Mouse (Mus musculus) activated CD4-positive, CD25-positive, alpha-beta regulatory T cell, adult 4 months (primary cell): Measurements from ENCODE around the gene Il17ra. TPM values are rescaled to one million over a fixed set of nuclear protein-coding genes. Genes with fewer than 3 reads are reported as not detected.
A peak's percentile ranks its signal among the peaks of the same experiment; 100 is the strongest.

ENCODE experiments used
- ATAC-seq: one replicate; pipeline ENCODE4 v1.8.0; 2017
- polyA plus RNA-seq, 2 experiments: library from polyadenylated mRNA; unstranded; fragments of 100-300 nt; shearing (Covaris generic); gene quantifications; one replicate each; pipeline ENCODE4 v1.2.1; 2017

Gene Il17ra
- polyA plus RNA-seq, 2 experiments from 2014 or later = 19.0 to 22.5 TPM

DNA sequence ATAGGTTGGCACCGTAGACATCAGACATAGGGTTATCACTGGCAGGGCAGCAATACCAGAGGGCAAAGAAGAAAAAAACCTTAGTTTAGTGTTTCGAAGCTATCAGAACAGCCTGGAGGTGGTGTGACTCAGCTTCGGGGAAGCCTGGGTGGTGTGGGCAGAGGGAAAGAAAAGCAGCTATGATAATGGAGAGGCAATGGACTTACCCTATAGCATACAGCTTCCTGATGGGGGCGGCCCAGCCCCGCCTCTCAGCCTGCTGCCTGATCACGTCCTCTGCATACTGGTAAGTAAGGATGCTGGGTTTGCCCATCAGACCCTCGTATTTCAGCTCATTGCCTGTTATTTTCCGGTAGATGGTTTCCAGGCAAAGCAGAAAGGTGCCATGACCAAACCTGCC lies 47.4 kb downstream of the Il17ra start:
- ATAC-seq = peak; percentile 24

DNA sequence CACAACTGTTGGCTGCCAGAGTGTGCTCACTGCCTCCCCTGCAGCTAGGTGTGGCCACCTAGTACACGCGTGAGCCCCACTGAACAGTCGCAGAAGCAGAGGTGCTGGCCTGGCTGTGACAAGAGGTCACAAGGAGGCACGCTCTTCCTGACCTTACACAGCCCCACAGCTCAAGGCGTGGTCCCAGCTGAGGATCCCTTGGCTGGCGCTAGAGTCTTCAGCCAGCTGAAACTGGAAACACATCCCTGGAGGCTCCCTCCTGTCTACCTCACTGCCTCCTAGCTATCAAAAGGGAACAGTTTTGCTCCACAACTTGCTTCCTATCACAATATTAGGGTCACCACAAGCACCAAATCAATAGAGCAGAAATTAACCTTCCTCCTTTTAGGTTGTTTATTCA lies 48.2 kb downstream of the Il17ra start:
- ATAC-seq = no peak

DNA sequence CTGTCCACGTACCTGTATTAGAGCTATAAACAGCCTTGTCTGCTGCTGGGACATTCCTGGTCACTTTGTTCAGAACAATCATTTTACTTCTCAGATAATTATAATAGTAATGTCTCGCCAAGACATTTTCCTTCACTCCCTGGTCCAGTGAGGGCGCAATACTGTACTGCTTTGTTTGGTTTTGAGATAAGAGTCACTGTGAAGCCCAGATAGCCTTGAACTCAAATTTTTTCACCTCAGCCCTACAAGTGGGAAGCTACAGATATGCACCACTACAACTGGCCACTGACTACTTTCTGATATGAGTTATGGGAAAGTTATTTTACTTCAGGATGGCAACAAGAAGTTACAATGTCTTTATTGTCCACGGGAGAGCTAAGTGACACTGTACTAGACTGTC lies 53.4 kb downstream of the Il17ra start:
- no peak for ATAC-seq

DNA sequence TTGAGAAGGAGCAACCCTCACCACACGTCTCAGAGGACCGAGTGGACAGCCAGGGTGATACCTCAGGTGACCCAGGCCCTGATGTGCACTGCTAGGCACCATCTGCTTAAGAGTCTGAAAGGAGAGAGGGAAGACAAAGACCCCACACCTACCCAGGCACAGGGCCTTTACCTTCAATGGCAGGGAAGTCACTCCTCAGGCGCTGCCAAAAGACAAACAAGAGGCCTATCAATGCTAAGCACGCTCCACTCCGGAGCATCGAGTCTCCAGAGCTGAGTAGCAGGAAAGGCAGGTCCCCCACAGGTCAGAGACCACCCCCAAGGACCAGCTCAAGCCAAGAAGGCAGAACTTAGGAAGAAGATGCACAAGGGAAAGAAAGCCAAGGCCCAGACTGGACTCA lies 53.8 kb downstream of the Il17ra start:
- no peak for ATAC-seq

DNA sequence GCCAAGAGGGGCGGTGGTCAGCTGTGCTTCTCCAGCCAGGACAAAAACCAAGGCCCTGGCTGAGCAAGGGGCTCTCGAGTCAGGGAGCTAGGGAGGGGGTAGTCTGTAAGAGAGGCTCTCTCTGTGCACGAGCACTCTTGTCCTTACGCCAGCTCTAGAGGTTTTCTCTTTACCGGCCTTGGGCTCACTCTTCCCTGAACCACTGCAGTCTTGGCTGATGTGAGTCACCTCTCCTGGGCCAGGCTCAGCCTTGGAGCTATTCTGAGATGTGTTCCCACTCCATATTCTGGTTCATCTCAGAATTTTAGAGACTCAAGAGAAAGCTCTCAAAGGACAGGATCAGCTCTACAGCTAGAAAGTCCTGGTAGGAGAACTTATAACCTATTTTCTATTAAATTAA lies 54.3 kb downstream of the Il17ra start:
- no peak for ATAC-seq

DNA sequence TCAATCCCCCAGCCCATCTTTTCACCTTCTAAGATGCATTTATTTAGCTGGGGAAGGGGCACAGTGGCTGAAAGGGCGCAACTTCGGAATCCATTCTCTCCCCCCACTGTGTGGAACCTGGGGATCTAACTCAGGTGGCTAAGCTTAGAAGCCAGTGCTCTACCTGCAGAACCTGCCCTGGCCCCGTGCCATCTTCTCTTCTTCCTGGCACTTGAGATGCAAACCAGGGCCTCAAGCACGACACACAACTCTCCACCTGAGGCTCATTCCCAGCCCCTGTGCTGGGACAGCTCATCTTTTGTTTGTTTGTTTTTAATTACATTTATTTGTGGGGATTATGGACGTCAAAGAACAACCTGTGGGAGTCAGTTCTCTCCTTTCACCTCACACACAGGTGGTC lies 56.6 kb downstream of the Il17ra start:
- ATAC-seq = no peak

DNA sequence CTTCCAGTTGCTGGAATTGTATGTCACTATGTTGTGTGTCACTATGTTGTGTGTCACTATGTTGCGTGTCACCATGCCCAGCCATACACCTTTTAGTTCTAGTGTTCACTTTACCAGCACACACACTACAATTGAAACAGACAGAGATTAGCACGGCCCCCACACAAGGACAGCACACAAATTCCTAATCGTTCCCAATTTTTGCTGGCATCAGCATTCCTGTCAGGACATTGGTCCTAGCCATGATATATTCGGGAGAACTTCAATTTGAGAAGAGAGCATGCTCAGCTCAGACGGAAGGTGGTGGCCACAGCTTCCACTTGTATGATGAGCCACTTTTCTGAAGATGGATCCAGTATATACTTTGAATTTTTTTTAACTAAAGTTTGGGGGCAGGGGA lies 61.7 kb downstream of the Il17ra start:
- no peak for ATAC-seq

DNA sequence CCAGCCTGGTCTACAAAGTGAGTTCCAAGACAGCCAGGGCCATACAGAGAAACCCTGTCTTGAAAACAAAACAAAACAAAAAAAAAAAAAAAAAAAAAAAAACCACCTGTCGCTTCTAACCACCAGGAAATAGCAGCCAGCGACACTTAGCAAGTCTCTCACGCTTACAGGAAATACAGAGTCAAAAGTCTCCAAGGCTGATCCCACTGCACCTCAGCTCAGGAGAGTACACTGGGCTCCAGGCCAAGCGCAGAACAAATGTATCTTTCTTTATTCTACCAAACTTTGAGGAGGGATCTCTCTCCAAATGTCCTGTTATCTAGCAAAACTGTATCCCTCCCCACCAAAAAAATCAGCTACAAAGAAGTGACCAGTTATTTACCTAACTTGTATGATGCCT lies 66.1 kb downstream of the Il17ra start:
- ATAC-seq = peak; percentile 58

DNA sequence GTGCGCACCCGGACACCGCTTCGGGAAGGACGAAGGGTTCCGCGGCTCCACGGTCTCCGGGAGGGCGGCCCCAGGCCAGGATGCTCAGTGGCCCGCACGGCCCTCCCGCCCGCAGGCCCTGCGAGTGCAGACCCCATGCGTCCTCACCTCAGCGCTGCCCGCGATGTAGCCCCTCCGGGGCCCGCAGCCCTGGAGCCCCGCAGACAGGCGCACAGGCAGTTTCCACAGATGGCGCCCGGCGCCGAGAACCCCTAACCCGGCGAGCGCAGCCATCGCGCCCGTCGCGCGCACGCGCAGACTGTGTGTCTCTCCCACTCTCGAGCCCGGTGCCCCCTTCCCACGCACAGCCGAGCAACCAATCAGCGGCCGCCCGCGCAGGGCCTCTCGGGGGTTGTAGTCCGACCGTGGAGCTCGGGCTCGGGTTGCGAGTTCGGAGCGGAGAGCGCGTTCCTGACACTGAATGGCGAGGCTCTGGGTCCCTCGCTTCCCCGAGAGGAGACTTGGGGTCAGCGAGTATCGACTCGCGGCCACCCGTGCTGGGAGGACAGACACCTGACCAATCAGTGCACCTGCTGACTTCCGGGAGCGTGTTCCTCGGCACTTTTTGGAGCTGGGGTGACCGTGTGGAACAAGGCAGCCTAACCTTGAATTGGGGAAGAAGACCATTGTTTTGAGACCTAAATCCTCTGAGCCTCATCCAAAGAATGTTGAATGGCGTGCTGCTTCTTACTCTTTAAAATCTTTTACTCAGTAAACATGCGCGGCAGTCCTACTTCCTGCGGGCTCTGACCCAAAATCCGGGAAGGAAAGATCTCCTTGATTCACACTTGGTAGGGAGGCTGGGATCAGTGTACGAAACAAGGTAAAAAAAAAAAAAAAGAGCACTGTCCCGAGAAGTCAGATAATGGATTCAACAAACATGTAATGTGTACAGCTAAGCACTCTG lies 68.2 kb downstream of the Il17ra start, which contains the start of gene Hdhd5:
Gene Hdhd5 (minus strand): TSS at position 300 of the 946 bp plus-strand sequence.
- ATAC-seq = peak; percentile 93

DNA sequence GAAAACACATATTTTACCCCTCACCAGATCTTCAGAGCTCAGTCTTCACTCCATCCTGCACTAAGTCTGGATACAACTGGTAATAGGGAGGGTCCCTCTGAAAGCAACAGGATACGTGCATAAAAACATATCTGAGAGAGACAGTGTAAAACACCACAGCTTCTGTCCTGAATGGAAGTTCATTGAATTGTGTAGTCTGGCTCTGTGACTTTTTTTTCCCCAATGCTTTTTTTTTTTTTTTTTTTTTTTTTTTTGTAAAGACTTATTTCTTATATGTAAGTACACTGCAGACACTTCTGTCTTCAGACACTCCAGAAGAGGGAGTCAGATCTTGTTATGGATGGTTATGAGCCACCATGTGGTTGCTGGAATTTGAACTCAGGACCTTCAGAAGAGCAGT lies 69.5 kb downstream of the Il17ra start:
- ATAC-seq = no peak

DNA sequence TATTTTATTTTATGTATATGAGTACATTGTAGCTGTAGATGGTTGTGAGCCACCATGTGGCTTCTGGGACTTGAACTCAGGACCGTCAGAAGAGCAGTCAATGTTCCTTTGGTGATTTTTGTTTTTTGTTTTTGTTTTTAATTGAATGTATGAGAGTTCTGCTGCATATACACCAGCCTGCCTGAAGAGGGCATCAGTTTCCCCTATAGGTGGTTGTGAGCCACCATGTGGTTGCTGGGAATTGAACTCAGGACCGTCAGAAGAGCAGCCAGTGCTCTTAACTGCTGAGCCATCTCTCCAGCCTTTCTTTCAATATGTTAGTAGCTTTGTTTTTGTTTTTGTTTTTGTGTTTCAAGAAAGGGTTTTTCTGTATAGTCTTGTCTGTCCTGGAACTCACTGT lies 73.3 kb downstream of the Il17ra start:
- no peak for ATAC-seq

Other genes with a start within 250 kb of the Il17ra start
- gene D330020A13Rik, start 168.9 kb upstream of the Il17ra start, polyA plus RNA-seq = not detected
- under 1 TPM in 1 of 2 experiments, not detected in 1; 0.13 TPM for gene B4galnt3, start 168.7 kb upstream of the Il17ra start, polyA plus RNA-seq
- 10 to 100 TPM; 65.3 to 71.4 TPM for gene Kdm5a, start 99.1 kb upstream of the Il17ra start, polyA plus RNA-seq
- gene Ccdc77, start 98.9 kb upstream of the Il17ra start, polyA plus RNA-seq = 1 to 10 TPM; 8.5 to 8.9 TPM
- gene Tmem121b, start 30.6 kb downstream of the Il17ra start, polyA plus RNA-seq = under 1 TPM; 0.13 to 0.22 TPM
- gene Hdhd5, start 68.1 kb downstream of the Il17ra start, polyA plus RNA-seq = 10 to 100 TPM; 30.0 to 32.7 TPM
- gene Cecr2, start 203.1 kb downstream of the Il17ra start, polyA plus RNA-seq = under 1 TPM; 0.06 to 0.70 TPM